Mouse (Mus musculus): ENCODE measurements around the gene Zdhhc13. TPM values are rescaled to one million over a fixed set of nuclear protein-coding genes. Genes with fewer than 3 reads are reported as not detected.

The Zdhhc13 gene
- 10 to 100 TPM; 25.9 to 31.0 TPM for total RNA-seq (2021)

GRCm38 (mm10) chr7:48788851-48789572 is at the start of gene Zdhhc13:
Zdhhc13 (plus strand) TSS chr7:48789003.
- intact Hi-C loops (cut with DNase I) = no loop called here
- peak; percentile 93 to 97 for DNase-seq (ENCODE audit: low spot score in 2 of 2)

GRCm38 (mm10) chr7:48749298-48750163 is 39.3 kb upstream of the Zdhhc13 start:
- intact Hi-C loops (cut with DNase I) = loop anchor here (1.0 kb wide), 1 partner anchor 127 kb away; no protein-coding TSS in a partner anchor
- DNase-seq (ENCODE audit: low spot score in 2 of 2) = peak; percentile 84 to 90

GRCm38 (mm10) chr7:48750164-48750809 is 38.5 kb upstream of the Zdhhc13 start:
- no peak for DNase-seq (ENCODE audit: low spot score in 2 of 2)
- intact Hi-C loops (cut with DNase I) = no loop called here

- intact Hi-C loops (cut with DNase I) = loop anchor here (1.0 kb wide), 1 partner anchor 371 kb away; no protein-coding TSS in a partner anchor
- no peak for DNase-seq (ENCODE audit: low spot score in 2 of 2)
Observed at GRCm38 (mm10) chr7:48751222-48751621, 37.6 kb upstream of the Zdhhc13 start.

GRCm38 (mm10) chr7:48754415-48754974 is 34.3 kb upstream of the Zdhhc13 start:
- no peak for DNase-seq (ENCODE audit: low spot score in 2 of 2)
- intact Hi-C loops (cut with DNase I) = no loop called here

- intact Hi-C loops (cut with DNase I) = no loop called here
- no peak for DNase-seq (ENCODE audit: low spot score in 2 of 2)
Observed at GRCm38 (mm10) chr7:48755825-48756224, 33.0 kb upstream of the Zdhhc13 start.

- peak in 1 of 2 experiments; percentile 19 for DNase-seq (ENCODE audit: low spot score in 2 of 2)
- intact Hi-C loops (cut with DNase I) = no loop called here
Observed at GRCm38 (mm10) chr7:48756306-48756931, 32.4 kb upstream of the Zdhhc13 start.

GRCm38 (mm10) chr7:48758083-48758482 is 30.7 kb upstream of the Zdhhc13 start:
- no peak for DNase-seq (ENCODE audit: low spot score in 2 of 2)
- intact Hi-C loops (cut with DNase I) = no loop called here

GRCm38 (mm10) chr7:48760789-48761188 is 28.0 kb upstream of the Zdhhc13 start:
- no peak for DNase-seq (ENCODE audit: low spot score in 2 of 2)
- intact Hi-C loops (cut with DNase I) = no loop called here

GRCm38 (mm10) chr7:48762289-48762688 is 26.5 kb upstream of the Zdhhc13 start:
- intact Hi-C loops (cut with DNase I) = no loop called here
- DNase-seq (ENCODE audit: low spot score in 2 of 2) = no peak

GRCm38 (mm10) chr7:48762721-48763120 is 26.1 kb upstream of the Zdhhc13 start:
- intact Hi-C loops (cut with DNase I) = no loop called here
- no peak for DNase-seq (ENCODE audit: low spot score in 2 of 2)

GRCm38 (mm10) chr7:48765959-48766358 is 22.8 kb upstream of the Zdhhc13 start:
- DNase-seq (ENCODE audit: low spot score in 2 of 2) = no peak
- intact Hi-C loops (cut with DNase I) = no loop called here

GRCm38 (mm10) chr7:48769721-48770120 is 19.1 kb upstream of the Zdhhc13 start:
- peak in 1 of 2 experiments; percentile 24 for DNase-seq (ENCODE audit: low spot score in 2 of 2)
- intact Hi-C loops (cut with DNase I) = no loop called here

- DNase-seq (ENCODE audit: low spot score in 2 of 2) = no peak
- intact Hi-C loops (cut with DNase I) = no loop called here
Observed at GRCm38 (mm10) chr7:48772060-48772734, 16.6 kb upstream of the Zdhhc13 start.

- intact Hi-C loops (cut with DNase I) = no loop called here
- no peak for DNase-seq (ENCODE audit: low spot score in 2 of 2)
Observed at GRCm38 (mm10) chr7:48773333-48773732, 15.5 kb upstream of the Zdhhc13 start.

GRCm38 (mm10) chr7:48774633-48775032 is 14.2 kb upstream of the Zdhhc13 start:
- intact Hi-C loops (cut with DNase I) = no loop called here
- no peak for DNase-seq (ENCODE audit: low spot score in 2 of 2)

- no peak for DNase-seq (ENCODE audit: low spot score in 2 of 2)
- intact Hi-C loops (cut with DNase I) = no loop called here
Observed at GRCm38 (mm10) chr7:48775436-48775835, 13.4 kb upstream of the Zdhhc13 start.

GRCm38 (mm10) chr7:48777721-48778504 is 10.9 kb upstream of the Zdhhc13 start:
- intact Hi-C loops (cut with DNase I) = no loop called here
- peak in 1 of 2 experiments; percentile 8 for DNase-seq (ENCODE audit: low spot score in 2 of 2)
